Mouse (Mus musculus) heart, postnatal 0 days (tissue): ENCODE measurements around the gene Tmprss12.

Experiments used
- CTCF ChIP-seq: IDR thresholded peaks from 2 replicates; pipeline ENCODE4 v1.5.1; 2016; ENCODE audit warnings: antibody characterized with exemption, control low read depth, low read depth
- EP300 ChIP-seq: IDR thresholded peaks from 2 replicates; pipeline ENCODE4 v1.6.1; 2016; ENCODE audit warnings: antibody characterized with exemption, low read depth

DNA sequence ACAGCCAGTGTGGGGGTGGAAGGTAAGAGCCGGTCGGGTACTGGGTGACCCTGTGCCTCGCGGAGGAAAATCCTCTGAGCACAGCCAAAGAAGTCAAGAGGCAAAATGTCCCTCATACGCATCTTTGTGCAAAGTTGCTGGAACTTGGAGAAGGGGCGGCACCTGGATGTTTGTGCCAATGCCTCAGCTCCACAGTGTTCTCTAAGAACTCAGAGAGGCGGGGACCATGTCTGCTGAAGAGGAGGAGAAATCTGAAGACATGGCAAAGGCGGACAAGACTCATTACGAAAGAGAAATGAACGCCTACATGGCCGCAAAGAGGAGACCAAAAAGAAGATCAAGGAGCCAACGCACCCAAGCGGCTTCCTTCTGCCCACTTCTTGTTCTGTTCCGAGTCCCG lies 20.9 kb downstream of the Tmprss12 start:
- TF ChIP-seq CTCF: no peak
- TF ChIP-seq EP300: no peak
